Mouse (Mus musculus) skeletal muscle tissue, postnatal 0 days (tissue): Measurements from ENCODE around the gene Tnfrsf9. TPM values are rescaled to one million over a fixed set of nuclear protein-coding genes. Genes with fewer than 3 reads are reported as not detected.

Source experiments
- polyA plus RNA-seq: library from polyadenylated mRNA; unstranded; fragments of >200 nt; fragmentation: Nextera tagmentation; extraction: Ambion mirVana; gene quantifications from 2 replicates; pipeline ENCODE4 v1.2.1, GENCODE M21; 2015

Gene Tnfrsf9
- 0.47 and 1.4 TPM in 2 replicates for polyA plus RNA-seq

GRCm38 (mm10) chr4:150914290-150914733, at the start of gene Tnfrsf9, which contains the start of gene Park7:
Tnfrsf9 (plus strand) TSS chr4:150914562.
Park7 (minus strand) TSS chr4:150914437.

Other genes with a start within 250 kb of the Tnfrsf9 start
- 12.5 and 16.0 TPM in 2 replicates for gene Errfi1, start 60.6 kb upstream of the Tnfrsf9 start, polyA plus RNA-seq
- 354 and 366 TPM in 2 replicates for gene Park7, start 125 bp upstream of the Tnfrsf9 start, polyA plus RNA-seq
- gene Uts2, start 82.5 kb downstream of the Tnfrsf9 start, polyA plus RNA-seq = not detected in 2 replicates
- 3.9 and 4.2 TPM in 2 replicates for gene Per3, start 130.1 kb downstream of the Tnfrsf9 start, polyA plus RNA-seq
- gene Vamp3, start 143.4 kb downstream of the Tnfrsf9 start, polyA plus RNA-seq = 75.4 and 89.4 TPM in 2 replicates
- not detected in 2 replicates for gene Gm13090, start 175.0 kb downstream of the Tnfrsf9 start, polyA plus RNA-seq